Mouse (Mus musculus) heart, postnatal 0 days (tissue): ENCODE measurements around the gene Slc6a12.

Source experiments
- CTCF ChIP-seq: IDR thresholded peaks from 2 replicates; pipeline ENCODE4 v1.5.1; 2016; ENCODE audit warnings: antibody characterized with exemption, control low read depth, low read depth
- EP300 ChIP-seq: IDR thresholded peaks from 2 replicates; pipeline ENCODE4 v1.6.1; 2016; ENCODE audit warnings: antibody characterized with exemption, low read depth

DNA sequence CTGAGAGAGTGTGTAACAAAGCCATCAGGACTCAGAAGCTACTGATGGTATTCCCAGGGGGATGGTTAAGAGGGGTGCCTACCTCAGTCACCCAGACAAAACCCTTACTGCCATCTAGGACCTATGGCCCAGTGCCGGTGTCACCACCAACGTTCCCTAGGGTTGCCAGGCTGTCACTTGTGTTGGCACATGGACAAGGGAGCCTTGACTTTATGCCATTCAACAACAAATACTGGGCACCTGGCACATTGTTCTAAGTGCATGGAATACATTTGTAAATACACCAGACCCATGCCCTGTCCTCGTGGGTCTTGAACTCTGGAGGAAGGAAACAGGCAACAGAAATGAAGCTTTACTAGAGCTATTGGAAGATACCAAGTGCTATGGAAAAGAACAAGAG, 37.3 kb upstream of the Slc6a12 start:
- TF ChIP-seq CTCF (no peak), EP300 (no peak)
